Mouse (Mus musculus) kidney, postnatal 36 days (tissue): ENCODE measurements at regions not wholly inside any gene's neighbourhood (a gene's known extent, or its start where the extent isn't known, plus 50 kb on each side); places are given as distances from the start of the nearest gene placed in this dataset.

Source experiments
- DNase-seq, 2 experiments: peaks; one replicate each; pipeline ENCODE4 v3.0.0; 2021 to 2022; ENCODE audit warnings: mixed read lengths in 2 of 2

GRCm38 (mm10) chr19:6644871-6645270 lies 102.0 kb upstream of the Slc22a12 start:
- DNase-seq: no peak

DNA sequence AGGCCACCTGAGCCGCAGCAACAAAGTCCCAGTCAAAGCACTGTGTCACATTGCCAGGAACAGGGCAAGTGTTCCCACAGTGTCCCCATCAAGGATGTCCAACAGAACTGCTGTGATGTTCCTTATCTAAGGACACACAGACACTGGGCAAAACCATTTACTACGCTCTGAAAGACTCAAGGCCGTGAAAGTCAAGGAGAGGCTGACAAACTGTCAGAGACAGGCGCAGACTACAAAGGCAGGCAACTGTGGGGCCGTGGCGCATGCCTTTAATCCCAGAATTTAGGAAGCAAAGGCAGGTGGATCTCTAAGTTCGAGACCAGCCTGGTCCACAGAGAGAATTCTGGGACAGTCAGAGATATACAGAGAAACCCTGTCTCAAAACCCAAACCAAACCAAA lies 96.8 kb upstream of the Slc22a12 start:
- no peak for DNase-seq

DNA sequence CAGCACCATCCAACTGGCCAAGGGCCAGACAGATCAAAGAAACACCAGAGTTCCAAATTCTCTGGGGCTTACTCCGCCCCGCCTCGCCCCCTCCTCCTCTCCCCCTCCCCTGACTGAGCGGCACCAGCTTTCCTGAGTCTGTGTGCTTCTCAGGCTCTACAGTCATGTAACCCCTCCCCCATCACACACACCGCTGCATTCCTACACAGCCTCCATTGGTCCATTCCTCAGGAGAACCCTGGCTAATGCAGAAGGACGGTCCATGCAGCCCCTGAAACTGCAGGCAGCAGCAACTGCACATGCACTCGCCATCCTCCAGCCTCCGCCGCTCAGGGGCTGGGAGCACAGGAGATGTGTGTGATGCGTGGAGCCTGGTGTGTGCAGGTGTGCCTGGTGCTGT lies 90.6 kb upstream of the Slc22a12 start:
- no peak for DNase-seq

GRCm38 (mm10) chr19:6631817-6632216 lies 89.0 kb upstream of the Slc22a12 start:
- no peak for DNase-seq

GRCm38 (mm10) chr19:6630613-6630940 lies 87.7 kb upstream of the Slc22a12 start:
- peak; percentile 26 to 34 for DNase-seq

DNA sequence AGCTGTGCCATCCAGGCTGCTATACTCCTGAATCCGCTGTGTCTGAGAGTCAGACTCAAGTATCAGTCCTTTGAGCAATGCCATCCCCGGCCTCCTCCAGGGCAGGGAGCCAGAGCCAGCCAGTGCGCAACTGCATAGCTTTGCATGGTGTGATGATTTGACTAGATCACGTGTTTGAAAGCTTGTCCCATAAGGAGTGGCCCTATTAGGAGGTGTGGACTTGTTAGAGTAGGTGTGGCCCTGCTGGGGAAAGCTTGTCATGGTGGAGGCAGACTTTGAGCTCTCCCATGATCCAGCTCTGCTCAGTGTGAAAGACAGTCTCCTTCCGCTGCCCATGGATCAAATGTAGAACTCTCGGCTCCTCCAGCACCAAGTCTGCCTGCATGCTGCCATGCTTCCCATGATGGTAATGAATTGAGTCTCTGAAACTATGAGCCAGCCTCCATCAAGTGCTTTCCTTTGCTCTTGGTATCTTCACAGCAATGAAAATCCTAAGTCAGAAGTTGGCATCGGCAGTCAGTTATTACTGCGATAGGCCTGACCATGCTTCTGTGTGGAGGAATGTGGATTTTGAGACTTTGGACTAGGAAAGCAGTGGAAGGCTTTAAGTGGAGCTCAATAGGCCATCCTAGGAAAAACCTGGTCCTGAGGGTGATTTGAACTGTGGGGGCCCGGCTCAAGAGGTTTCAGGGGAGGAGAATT lies 87.2 kb upstream of the Slc22a12 start:
- peak; percentile 83 to 87 for DNase-seq

DNA sequence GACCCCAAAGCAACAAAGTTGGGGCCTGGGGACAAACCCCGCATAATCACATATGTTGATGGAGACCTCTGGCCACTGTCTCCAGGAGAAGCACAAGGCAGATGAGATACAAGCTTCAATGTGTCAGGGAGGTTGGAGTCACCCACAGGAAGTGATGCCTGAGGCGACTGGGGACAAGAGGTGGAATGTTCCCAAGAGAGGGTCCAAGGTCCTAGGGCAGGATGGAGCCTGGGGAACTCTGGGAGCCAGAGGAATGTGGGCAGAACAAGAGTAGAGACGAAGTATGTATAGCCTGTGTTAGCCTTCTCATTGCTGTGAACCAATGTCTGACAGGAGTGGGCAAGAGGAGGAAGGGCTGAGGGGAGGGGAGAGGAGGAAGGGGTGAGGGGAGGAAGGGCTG lies 82.7 kb upstream of the Slc22a12 start:
- DNase-seq: peak in 1 of 2 experiments; percentile 21

- DNase-seq: no peak
Measured at GRCm38 (mm10) chr19:6621023-6621422, 78.2 kb upstream of the Slc22a12 start.

GRCm38 (mm10) chr19:6619546-6619945 lies 76.7 kb upstream of the Slc22a12 start:
- no peak for DNase-seq

- DNase-seq: no peak
Measured at GRCm38 (mm10) chr19:6616659-6617058, 73.8 kb upstream of the Slc22a12 start.

DNA sequence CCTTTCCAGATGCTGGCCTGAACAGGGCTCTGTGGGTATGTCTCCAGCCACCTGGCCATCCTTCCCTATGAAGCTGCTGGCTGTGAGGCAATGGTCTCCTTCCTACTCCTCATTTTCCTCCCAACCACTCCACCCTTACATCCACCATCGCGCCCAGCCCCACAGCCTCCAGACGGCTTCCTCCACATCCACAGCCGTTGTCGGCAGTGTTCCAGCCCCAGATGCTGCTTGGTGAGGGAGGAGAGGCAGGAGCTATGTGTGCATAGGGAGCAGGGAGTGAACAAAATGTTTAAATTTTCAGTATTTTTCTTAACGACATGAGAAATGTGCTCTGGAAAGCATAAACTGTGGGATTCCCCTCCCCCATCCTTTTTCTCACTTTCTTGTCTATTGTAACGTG lies 69.6 kb upstream of the Slc22a12 start:
- DNase-seq: no peak

- DNase-seq: no peak
Measured at GRCm38 (mm10) chr19:6611921-6612320, 69.1 kb upstream of the Slc22a12 start.

DNA sequence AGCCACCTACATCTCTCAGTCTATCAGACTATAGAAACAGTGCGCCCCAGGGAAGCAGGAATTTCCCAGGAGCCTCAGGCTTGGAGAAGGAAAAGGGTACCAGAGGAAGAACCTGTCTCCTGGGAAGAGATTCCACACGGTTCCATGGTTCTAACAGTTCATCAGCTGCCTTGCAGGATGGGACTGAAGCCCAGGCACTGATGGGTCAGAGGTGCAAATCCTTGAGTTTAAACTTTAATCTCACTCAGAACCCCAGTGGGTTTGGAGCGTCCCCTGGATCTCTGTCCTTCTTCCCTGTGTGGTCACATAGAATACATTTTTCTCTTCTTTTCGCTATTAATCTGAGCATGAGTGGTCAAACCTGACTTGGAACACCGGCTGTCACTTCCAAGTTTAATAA lies 67.9 kb upstream of the Slc22a12 start:
- peak; percentile 45 to 59 for DNase-seq

DNA sequence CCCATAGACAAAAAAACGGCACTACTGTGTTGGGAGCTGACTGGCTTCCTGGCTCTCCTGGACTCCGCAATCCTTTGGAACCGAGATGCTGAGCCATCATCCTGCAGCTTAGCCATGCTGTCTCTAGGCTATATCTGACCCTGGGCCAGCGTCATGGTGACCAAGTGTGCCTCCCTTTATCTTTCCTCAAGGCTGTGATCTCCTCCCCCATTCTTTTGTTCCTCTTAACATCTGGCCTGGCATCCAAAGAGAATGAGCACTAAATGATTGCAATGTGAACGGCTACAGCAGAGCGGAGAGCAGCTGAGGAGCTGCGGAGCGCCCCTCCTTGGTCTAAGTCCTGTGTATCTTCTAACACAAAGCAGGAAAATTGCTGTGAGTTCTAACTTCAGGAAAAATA lies 67.2 kb upstream of the Slc22a12 start:
- DNase-seq: no peak

DNA sequence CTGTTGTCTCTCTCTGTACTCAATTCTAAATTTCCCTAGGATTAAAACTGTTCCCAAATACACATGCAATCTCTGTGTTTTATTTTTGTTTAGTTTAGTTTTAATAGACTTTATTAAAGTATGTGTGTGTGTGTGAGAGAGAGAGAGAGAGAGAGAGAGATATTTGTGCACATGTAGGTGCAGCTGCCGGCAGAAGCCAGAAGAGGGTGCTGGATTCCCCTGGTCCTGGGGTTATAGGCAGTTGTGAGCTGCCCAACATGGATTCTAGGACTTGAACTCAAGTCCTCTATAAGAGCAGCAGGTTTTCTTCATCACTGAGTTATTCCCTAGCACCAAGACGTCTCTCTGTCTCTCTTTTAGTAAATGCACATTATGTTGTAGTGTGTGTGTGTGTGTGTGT lies 64.7 kb upstream of the Slc22a12 start:
- no peak for DNase-seq

GRCm38 (mm10) chr19:6606667-6607066 lies 63.8 kb upstream of the Slc22a12 start:
- no peak for DNase-seq

GRCm38 (mm10) chr19:6604702-6605101 lies 61.9 kb upstream of the Slc22a12 start:
- peak in 1 of 2 experiments; percentile 33 for DNase-seq

DNA sequence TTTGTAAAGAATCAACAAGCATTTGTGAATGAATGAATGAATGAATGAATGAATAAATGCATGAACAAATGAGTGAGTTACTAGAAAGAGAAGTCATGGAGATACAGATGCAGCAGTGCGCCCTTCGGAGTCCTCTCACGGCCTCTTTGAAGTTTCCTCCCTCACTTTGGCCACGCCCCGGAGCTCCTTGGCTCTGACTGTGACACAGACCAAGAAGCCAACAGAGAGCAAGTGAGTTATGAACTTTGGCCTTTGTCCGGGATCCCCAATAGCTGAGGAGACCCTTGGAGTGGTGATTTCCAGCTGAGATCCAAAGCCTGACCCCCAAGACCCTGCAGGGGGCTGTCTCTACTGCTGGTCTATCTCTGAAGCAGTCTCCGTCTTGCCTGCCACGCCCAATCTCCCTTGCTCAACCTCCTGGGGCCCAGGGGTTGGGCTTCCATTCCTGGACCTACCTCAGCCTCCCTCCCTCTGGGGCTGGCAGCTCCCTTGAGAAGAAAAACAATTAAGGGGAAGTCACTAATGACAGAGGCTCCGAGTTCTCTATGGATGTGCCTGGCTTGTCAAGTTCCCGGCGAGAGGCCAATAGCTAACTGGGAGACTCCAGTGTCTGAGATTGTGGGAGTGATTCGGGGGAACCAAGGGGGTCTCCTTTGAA lies 58.2 kb upstream of the Slc22a12 start:
- peak; percentile 52 to 78 for DNase-seq

GRCm38 (mm10) chr19:6599281-6599680 lies 56.4 kb upstream of the Slc22a12 start:
- DNase-seq: peak; percentile 75 to 89

GRCm38 (mm10) chr19:6598186-6598585 lies 55.4 kb upstream of the Slc22a12 start:
- peak; percentile 35 to 70 for DNase-seq

GRCm38 (mm10) chr19:6595801-6596200 lies 53.0 kb upstream of the Slc22a12 start:
- DNase-seq: no peak
